Mouse (Mus musculus) liver, embryonic 14.5 days (tissue): Measurements from ENCODE around the gene Gm4846.

Experiments
- CTCF ChIP-seq: IDR thresholded peaks from 2 replicates; pipeline ENCODE4 v1.5.1; 2016; ENCODE audit warnings: antibody characterized with exemption, low read depth, control low read depth
- EP300 ChIP-seq: IDR thresholded peaks from 2 replicates; pipeline ENCODE4 v1.6.1; 2016; ENCODE audit warnings: antibody characterized with exemption, low read depth

GRCm38 (mm10) chr1:166467172-166467571 lies 30.2 kb downstream of the Gm4846 start:
- TF ChIP-seq EP300 (no peak), CTCF (no peak)
